Mouse (Mus musculus): ENCODE measurements around the gene Raet1d.
"Not testable (repeated sequence)": the region's sequence is repeated elsewhere in the genome, so short reads cannot be mapped to it uniquely, and the experiment has no call there.

The Raet1d gene

DNA sequence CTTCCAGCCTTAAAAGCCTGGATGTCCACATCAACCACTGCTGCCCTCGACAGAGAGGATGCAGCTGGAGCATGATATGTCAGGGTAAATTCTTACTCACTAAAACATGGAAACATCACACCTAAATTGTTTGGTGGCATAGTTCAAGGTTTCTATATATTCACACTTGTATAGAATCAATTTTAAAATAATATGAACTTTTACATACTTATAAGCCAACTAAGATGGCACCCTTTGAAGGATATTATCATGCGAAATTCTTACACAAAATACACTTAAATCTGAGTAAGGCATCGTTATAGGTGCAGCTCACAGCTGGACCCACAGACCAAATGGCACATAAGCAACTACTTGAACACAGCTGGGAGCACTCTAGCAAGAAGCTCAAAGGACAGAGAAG lies at the start of gene Raet1d:
Gene Raet1d, plus strand, starts transcription at position 301 of the 400 bp plus-strand sequence.
- DNase-seq (ENCODE audit: low spot score): not testable (repeated sequence)

- DNase-seq (ENCODE audit: low spot score): no peak
These were observed 37.5 kb upstream of the Raet1d start for GRCm38 (mm10) chr10:22322858-22323257.

GRCm38 (mm10) chr10:22345721-22346120 lies 14.6 kb upstream of the Raet1d start:
- DNase-seq (ENCODE audit: low spot score): not testable (repeated sequence)

GRCm38 (mm10) chr10:22353548-22354195 lies 6.7 kb upstream of the Raet1d start:
- not testable (repeated sequence) for DNase-seq (ENCODE audit: low spot score)

- DNase-seq (ENCODE audit: low spot score): not testable (repeated sequence)
These were observed 6.2 kb upstream of the Raet1d start for GRCm38 (mm10) chr10:22354196-22354574.

DNA sequence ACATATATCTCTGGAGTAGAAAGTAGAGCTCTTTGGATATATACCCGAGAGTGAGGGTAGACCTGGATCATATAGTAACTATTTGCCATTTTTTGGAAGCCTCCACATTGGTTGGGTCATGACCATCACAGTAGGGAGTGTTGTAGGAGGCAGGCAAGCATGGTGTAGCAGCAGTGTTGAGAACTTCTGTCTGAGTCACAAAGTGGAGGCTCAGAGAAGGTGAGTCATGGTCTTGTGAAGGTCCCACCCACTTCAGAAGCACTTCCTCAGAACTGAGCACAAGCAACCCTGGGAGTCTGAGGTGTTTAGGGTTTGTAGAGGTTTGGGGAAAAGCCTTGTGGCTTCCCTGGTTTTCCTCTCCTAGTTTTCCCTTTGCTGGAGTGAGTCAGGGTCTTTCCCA lies 3.0 kb upstream of the Raet1d start:
- not testable (repeated sequence) for DNase-seq (ENCODE audit: low spot score)

- not testable (repeated sequence) for DNase-seq (ENCODE audit: low spot score)
These were observed 605 bp downstream of the Raet1d start for GRCm38 (mm10) chr10:22360957-22361356.

DNA sequence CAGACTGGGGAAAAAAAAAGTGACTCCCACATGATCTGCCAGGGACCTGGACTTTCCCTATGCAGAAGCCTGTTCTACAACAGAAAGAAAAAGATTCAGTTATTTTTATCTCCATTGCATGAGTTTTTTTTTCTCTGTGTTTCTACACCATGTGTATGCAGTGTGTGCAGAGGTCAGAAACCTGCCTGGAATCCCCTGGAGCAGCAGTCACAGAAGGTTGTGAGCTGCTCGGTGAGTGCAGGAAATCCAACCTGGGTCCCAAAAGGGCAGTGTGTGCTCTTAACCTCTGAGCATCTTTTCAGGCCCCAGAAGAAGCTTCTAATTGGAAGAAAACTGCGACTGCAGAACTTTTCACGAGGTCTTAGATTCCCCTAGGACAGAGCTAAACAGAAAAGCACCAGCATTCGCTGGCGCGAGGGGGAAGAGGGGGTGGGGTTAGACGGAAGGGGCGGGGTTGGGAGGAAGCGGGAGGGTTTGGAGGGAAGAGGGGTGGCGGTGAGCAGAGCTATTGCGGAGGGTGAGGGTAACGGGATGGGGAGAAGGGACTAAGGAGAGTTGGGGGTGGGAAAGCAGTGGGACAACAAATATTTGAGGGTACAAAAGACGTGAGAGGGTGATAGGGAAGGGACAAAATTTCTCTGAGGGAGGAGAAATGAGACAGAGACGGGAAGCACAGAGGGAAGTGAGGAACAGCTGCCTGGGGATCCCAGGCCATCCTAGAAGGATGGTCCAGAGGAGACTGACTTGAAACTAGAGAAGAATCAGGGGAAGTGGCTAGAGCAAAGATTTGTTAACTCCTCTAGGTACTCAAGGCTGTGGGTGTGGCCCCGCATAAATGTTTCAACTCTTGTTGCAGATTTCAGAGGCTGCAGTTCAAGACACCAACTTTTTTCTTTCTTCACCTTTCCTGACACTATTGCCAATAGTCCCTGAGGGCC lies 1.3 kb downstream of the Raet1d start:
- DNase-seq (ENCODE audit: low spot score): not testable (repeated sequence)

- DNase-seq (ENCODE audit: low spot score): not testable (repeated sequence)
These were observed 2.1 kb downstream of the Raet1d start for GRCm38 (mm10) chr10:22362466-22362865.

GRCm38 (mm10) chr10:22364915-22365314 lies 4.6 kb downstream of the Raet1d start:
- DNase-seq (ENCODE audit: low spot score): not testable (repeated sequence)

DNA sequence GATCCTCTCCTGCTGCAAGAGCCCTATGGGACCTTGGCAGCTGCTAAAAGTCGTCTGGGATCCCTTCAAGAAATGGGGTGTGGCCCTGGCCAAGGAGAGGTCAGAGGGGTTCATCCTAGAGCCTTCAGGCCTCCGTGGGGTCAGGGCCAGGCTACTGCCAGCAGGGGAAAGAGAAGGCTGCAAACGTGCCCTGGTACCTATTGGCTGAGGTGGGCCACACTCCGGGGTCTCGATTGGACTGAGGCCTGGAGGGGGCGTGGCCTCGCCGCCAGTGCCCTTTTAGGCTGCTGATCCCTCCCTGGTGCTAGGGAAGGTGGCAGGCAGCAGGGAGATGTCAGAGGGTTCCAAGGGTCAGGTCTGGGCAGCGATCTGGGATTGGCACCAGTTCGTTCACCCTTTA lies 20.9 kb downstream of the Raet1d start:
- DNase-seq (ENCODE audit: low spot score): not testable (repeated sequence)

DNA sequence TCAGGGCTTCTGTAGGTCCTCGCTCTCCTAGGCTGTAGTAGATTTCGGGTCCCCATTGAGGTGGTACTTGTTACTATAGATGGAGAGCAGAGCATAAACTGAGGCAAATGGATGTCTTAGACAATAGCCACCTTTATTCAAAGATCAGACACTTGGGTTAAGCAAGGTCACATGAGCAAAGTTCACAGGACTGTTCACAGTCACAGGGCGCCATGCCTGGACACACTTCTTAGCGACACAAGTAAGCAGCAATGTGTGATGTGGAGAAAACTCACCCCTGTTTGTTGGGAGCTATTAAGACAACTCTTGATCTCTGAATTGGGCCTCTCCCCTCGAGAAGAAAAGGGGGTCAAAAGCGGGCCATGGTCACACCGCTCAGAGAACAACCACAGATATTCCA lies 29.8 kb downstream of the Raet1d start:
- not testable (repeated sequence) for DNase-seq (ENCODE audit: low spot score)

DNA sequence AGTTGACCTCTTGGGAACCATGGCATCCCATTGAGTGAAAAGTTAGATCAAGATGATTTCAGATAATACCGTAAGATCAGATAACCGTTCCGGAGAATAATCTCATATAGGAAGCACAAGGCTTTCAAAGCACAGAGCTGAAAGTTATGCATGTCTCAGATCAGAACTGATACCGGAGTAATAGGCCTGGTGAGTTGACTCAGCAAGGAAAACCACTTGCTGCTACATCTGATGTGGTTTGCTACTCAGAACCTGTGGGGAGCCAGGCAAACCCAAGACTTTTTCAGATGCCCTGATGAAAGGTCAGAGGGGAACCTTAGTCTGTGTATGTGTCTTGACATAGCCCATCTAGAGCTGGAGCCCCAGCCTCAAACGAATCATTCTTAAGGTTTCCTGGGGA lies 31.3 kb downstream of the Raet1d start:
- not testable (repeated sequence) for DNase-seq (ENCODE audit: low spot score)

DNA sequence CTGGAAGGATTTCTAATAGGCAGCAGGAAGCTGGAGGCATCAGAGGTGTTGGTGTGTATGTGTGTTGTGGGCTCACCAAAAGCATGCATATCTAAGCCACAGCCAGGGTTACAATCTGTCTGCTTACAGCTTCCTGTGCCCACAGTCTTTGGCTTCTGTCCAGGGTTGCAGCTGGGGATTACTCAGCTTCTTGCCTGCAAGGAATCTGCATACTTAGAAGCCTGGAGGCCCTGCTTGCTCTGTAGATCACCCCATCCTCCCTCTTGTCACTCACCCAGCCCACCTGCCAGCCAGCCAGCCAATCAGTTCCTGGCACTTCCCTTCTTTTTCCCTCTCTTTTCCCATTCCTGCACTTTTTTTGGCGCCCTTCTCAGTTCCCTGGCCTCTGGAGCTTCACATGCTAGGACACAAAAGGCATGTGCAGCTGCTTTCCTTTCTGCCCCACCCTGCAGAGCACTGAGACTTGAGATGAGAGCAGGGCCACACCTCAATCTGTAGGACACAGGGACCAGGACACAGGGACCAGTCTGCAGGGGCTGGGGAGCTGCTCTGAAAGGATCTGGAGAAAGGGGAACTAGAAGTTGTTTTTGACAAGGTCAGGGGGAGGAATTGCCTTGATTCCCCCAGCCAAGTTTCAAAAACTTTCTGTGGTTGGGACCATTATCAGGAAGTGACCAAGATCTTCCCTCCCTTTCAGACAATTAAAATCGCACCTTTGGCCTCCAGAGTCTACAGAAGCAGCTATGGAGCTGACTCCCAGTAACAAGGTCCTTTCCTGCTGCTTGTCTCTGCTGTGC lies 32.9 kb downstream of the Raet1d start:
- DNase-seq (ENCODE audit: low spot score): not testable (repeated sequence)

DNA sequence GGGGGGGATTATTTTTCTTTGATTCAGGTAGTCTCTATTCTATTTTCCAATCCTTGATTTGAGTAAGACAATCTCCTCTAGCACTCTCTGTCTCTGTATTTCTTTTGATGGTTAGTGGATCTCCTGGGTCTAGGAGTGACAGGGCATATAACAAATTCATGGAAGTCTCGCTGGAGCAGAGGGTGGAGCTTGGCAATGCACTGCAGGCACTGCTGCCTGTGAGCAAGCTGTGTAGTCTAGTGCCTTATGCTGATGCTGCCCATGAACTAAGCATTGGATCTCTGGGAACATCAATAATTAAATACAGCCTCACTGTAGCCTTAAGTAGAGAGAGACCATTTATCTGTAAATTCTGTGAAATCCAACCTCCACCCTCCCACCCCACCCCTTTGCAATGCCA lies 36.3 kb downstream of the Raet1d start:
- not testable (repeated sequence) for DNase-seq (ENCODE audit: low spot score)

GRCm38 (mm10) chr10:22402225-22402917 lies 42.0 kb downstream of the Raet1d start:
- peak; percentile 49 for DNase-seq (ENCODE audit: low spot score)

DNA sequence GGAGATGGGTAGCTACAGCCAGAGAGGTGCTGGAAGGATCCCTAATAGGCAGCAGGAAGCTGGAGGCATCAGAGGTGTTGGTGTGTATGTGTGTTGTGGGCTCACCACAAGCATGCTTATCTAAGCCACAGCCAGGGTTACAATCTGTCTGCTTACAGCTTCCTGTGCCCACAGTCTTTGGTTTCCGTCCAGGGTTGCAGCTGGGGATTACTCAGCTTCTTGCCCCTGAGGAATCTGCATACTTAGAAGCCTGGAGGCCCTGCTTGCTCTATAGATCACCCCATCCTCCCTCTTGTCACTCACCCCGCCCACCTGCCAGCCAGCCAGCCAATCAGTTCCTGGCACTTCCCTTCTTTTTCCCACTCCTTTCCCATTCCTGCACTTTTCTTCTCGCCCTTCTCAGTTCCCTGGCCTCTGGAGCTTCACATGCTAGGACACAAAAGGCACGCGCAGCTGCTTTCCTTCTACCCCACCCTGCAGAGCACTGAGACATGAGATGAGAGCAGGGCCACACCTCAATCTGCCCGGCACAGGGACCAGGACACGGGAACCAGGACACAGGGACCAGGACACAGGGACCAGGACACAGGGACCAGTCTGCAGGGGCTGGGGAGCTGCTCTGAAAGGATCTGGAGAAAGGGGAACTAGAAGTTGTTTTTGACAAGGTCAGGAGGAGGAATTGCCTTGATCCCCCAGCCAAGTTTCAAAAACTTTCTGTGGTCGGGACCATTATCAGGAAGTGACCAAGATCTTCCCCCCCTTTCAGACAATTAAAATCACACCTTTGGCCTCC lies 53.5 kb downstream of the Raet1d start:
- DNase-seq (ENCODE audit: low spot score): not testable (repeated sequence)
